Mouse (Mus musculus): ENCODE results near the gene Galnt4.

DNA sequence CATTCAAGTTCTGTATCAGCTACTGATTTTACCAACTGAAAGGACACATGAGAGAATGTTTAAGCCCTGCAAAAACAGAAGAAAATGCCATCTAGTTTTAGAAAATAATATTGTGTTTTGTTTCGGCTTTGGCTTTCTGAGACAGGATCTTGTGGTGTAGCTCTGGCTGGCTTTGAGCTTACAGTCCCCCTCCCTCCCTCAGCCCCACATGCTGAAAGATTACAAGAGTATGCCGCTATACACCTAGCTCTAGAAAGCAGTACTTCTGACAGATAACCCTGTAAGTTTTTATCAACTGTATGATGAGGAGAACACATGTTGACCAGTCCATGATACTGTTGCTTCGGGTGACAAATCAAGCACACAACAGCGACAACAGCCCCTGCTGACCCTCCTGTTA, 11.5 kb downstream of the Galnt4 start:
- TF ChIP-seq GATA1 (IDR thresholded peaks at IDR 0.05; ENCODE audit: low read length) (no peak), TAL1 (IDR thresholded peaks at IDR 0.05; ENCODE audit: low read length) (no peak)
